Mouse (Mus musculus): Measurements from ENCODE around the gene Duox2.
"Not testable (repeated sequence)": the region's sequence is repeated elsewhere in the genome, so short reads cannot be mapped to it uniquely, and the experiment has no call there.

Gene Duox2

DNA sequence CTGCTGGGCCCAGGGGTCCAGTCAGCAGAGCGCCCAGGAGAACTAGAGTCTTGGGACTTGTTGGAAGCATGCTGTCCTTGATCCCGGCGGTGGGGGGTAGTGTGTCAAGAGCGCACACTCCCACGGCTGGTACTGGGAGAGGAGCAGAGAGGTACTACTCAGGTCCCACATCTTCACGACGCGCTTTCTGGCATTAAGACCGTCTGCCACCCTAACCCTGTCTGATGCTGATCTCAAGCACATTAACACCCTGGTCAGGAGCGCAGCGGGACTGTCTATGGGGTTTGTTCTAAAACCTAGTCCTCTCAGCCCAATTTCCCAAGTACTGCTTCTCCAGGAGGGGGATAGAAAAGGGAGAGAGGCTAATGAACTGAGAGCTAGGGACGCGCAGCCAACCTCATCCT lies at the start of gene Duox2:
TSS of gene Duox2 (minus strand) at position 354 of the 404 bp plus-strand sequence.
- in situ Hi-C loops (cut with MboI; ENCODE audit: low sequenced_read_pairs), result no loop called here

- in situ Hi-C loops (cut with MboI; ENCODE audit: low sequenced_read_pairs), result no loop called here
Observed at GRCm38 (mm10) chr2:122347257-122347656, 49.0 kb upstream of the Duox2 start.

GRCm38 (mm10) chr2:122346164-122346563 lies 47.9 kb upstream of the Duox2 start:
- in situ Hi-C loops (cut with MboI; ENCODE audit: low sequenced_read_pairs), result not testable (repeated sequence)

GRCm38 (mm10) chr2:122345106-122345893 lies 47.1 kb upstream of the Duox2 start:
- in situ Hi-C loops (cut with MboI; ENCODE audit: low sequenced_read_pairs), result no loop called here

DNA sequence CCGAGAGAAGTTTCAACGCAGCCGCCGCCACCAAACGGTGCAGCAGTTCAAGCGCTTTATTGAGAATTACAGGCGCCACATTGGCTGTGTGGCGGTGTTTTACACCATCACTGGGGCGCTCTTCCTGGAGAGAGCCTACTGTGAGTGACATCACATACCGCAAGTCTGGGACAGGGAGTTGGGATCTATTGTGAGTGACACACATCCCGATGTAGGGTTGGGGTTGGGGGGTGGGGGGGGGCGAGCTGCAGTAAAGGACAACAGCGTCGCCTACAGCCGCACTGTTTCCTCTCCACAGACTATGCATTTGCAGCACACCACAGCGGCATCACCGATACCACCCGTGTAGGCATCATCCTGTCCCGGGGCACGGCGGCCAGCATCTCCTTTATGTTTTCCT lies 39.0 kb upstream of the Duox2 start:
- in situ Hi-C loops (cut with MboI; ENCODE audit: low sequenced_read_pairs), result no loop called here

GRCm38 (mm10) chr2:122334170-122334569 lies 35.9 kb upstream of the Duox2 start:
- in situ Hi-C loops (cut with MboI; ENCODE audit: low sequenced_read_pairs), result no loop called here

DNA sequence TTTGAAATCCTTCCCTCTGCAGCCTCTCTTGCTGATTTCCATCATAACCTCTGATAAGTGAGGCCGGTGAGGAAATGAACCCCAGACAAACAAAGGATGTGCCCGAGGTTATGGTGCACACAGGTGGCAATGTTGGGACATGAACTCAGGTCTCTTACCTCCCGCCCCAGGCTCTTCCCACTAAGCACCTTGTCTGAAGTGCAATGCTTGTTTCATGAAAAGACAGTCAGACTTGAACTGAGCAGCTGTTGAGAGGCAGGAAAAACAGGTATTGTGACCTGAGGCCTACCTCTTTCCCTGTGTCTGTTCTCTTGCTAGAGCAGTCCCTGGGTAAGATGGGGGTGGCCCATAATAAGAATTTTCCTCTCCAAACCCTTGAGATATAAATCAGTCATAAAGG lies 34.0 kb upstream of the Duox2 start:
- in situ Hi-C loops (cut with MboI; ENCODE audit: low sequenced_read_pairs), result no loop called here

GRCm38 (mm10) chr2:122330317-122330716 lies 32.1 kb upstream of the Duox2 start:
- in situ Hi-C loops (cut with MboI; ENCODE audit: low sequenced_read_pairs), result not testable (repeated sequence)

- in situ Hi-C loops (cut with MboI; ENCODE audit: low sequenced_read_pairs), result no loop called here
Observed at GRCm38 (mm10) chr2:122327986-122328385, 29.7 kb upstream of the Duox2 start.

GRCm38 (mm10) chr2:122325361-122325760 lies 27.1 kb upstream of the Duox2 start:
- in situ Hi-C loops (cut with MboI; ENCODE audit: low sequenced_read_pairs), result no loop called here

- in situ Hi-C loops (cut with MboI; ENCODE audit: low sequenced_read_pairs), result no loop called here
Observed at GRCm38 (mm10) chr2:122324586-122324985, 26.3 kb upstream of the Duox2 start.

DNA sequence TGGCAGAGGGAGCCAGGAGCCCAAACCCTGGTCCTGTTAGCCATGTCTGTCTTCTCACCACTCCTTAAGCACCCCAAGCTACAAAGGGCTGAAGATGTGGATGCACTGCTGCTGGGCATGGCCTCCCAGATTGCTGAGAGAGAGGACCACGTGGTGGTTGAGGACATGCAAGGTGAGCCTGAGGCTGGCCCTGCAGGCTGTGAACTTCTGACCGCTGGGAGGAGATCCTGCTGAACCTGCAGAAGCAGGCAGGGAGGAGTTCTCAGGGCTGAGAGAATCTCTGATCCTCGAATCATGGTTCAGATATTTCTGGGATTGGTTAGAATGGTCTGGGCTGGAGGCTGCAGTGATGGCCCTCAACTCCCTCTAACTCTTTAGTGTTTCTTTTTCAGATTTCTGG lies 25.7 kb upstream of the Duox2 start:
- in situ Hi-C loops (cut with MboI; ENCODE audit: low sequenced_read_pairs), result no loop called here

GRCm38 (mm10) chr2:122317384-122317783 lies 19.1 kb upstream of the Duox2 start:
- in situ Hi-C loops (cut with MboI; ENCODE audit: low sequenced_read_pairs), result no loop called here

DNA sequence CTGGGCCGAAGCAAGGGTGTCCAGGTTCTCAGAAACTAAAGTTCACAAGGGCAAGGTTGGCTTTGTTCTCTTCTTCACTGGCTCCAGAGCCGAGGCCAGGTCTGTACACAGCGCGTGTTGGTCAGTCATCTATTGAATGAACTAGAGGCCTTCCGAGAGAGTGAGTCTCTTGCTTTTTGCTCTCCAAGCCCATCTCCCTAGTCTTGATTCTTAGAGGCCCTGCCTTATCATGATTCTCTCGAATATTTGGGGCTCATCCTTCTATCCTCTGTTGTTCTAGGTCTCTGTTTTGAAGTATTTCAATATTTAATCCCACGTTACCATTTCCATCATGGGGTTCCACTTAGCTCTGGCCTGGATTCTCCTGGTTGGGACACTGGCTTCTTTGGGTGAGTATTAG lies 17.1 kb upstream of the Duox2 start, which contains the start of gene Duox1:
TSS of gene Duox1 (plus strand) at position 301 of the 400 bp plus-strand sequence.
- in situ Hi-C loops (cut with MboI; ENCODE audit: low sequenced_read_pairs), result no loop called here

- in situ Hi-C loops (cut with MboI; ENCODE audit: low sequenced_read_pairs), result no loop called here
Observed at GRCm38 (mm10) chr2:122313536-122313935, 15.3 kb upstream of the Duox2 start, which contains the start of gene Duoxa1. TSS of gene Duoxa1 (minus strand) at chr2:122313730.

- in situ Hi-C loops (cut with MboI; ENCODE audit: low sequenced_read_pairs), result no loop called here
Observed at GRCm38 (mm10) chr2:122312722-122313417, 14.6 kb upstream of the Duox2 start.

GRCm38 (mm10) chr2:122311561-122311960 lies 13.3 kb upstream of the Duox2 start:
- in situ Hi-C loops (cut with MboI; ENCODE audit: low sequenced_read_pairs), result no loop called here

- in situ Hi-C loops (cut with MboI; ENCODE audit: low sequenced_read_pairs), result no loop called here
Observed at GRCm38 (mm10) chr2:122309647-122310046, 11.4 kb upstream of the Duox2 start.

GRCm38 (mm10) chr2:122306184-122306583 lies 7.9 kb upstream of the Duox2 start:
- in situ Hi-C loops (cut with MboI; ENCODE audit: low sequenced_read_pairs), result no loop called here

- in situ Hi-C loops (cut with MboI; ENCODE audit: low sequenced_read_pairs), result no loop called here
Observed at GRCm38 (mm10) chr2:122305097-122305892, 7.0 kb upstream of the Duox2 start.

- in situ Hi-C loops (cut with MboI; ENCODE audit: low sequenced_read_pairs), result no loop called here
Observed at GRCm38 (mm10) chr2:122304544-122304943, 6.3 kb upstream of the Duox2 start.

Data from CH12F3 (cell line).